Mouse (Mus musculus) kidney, adult 2 months (tissue): ENCODE data around the gene Ttc28.

Experiments used
- CTCF ChIP-seq: fragments of 200-500 bp; conservative IDR thresholded peaks from 2 replicates; pipeline ENCODE4 v1.5.1; 2011; ENCODE audit warnings: low read depth, mild to moderate bottlenecking, control low read depth, low read length, moderate library complexity, mixed read lengths; ENCODE audit not compliant: insufficient read depth, insufficient read length
- POLR2A ChIP-seq: fragments of 200-500 bp; IDR thresholded peaks from one replicate; pipeline ENCODE4 v1.6.1; 2011; ENCODE audit warnings: low read depth, low read length, control low read depth

GRCm38 (mm10) chr5:111330417-111331098 lies 451.0 kb downstream of the Ttc28 start, which contains the start of gene Pitpnb:
- TF ChIP-seq POLR2A (peak; percentile 89), CTCF (no peak)
